ENCODE assay signal across 8 mouse cellular contexts in genomic region chr14:120762733-120763132, GRCm38 (mm10).
DNase-seq lines count a peak whose midpoint lies in the region; ATAC-seq and TF ChIP-seq lines count a peak whose summit lies in the region.

No protein-coding gene starts in this region.

- H3K27ac ChIP-seq in liver, embryonic 14.5 days = no peak overlapping the region
- no peak overlapping the region for H3K27ac ChIP-seq in forebrain, embryonic 14.5 days (ENCODE audit: low read depth, low read length)

- H3K4me3 ChIP-seq in liver, embryonic 14.5 days (ENCODE audit: insufficient read depth in 1 of 2, low read depth in 2 of 2, low read length in 2 of 2) = no peak overlapping the region
- H3K4me3 ChIP-seq in forebrain, embryonic 14.5 days (ENCODE audit: low read depth, low read length) = no peak overlapping the region

- peak; percentile 26; the same call in 1 of the 2 replicates for ATAC-seq in liver, embryonic 14.5 days (ENCODE audit: insufficient read depth)
- ATAC-seq in forebrain, embryonic 14.5 days = no peak

- 62% methylated on average over 11 of the region's 11 CpGs for WGBS in liver, embryonic 14.5 days (ENCODE audit: insufficient replicate concordance)
- 77% methylated on average over 11 of the region's 11 CpGs for WGBS in forebrain, embryonic 14.5 days

- peak overlapping the region; percentile 6; the same call in 1 of the 2 replicates for H3K4me2 ChIP-seq in liver, embryonic 14.5 days (ENCODE audit: low read depth)
- H3K4me2 ChIP-seq in forebrain, embryonic 14.5 days (ENCODE audit: low read length) = no peak overlapping the region

- DNase-seq in adrenal gland, postnatal 14 days = peak; percentile 35
- DNase-seq in adrenal gland, adult 18-20 months (ENCODE audit: low spot score in 2 of 2) = no peak
- DNase-seq in left cerebral cortex, postnatal 14 days (ENCODE audit: low spot score in 2 of 2) = peak; percentile 33 to 54
- DNase-seq in left cerebral cortex, adult 18-20 months (ENCODE audit: low spot score in 2 of 2) = no peak
- DNase-seq in liver, embryonic 14.5 days (ENCODE audit: low read depth in 3 of 3, low spot score in 3 of 3) = no peak
- peak; percentile 21 for DNase-seq in skeletal muscle tissue, adult 2 months (ENCODE audit: low read depth, low spot score)
- no peak for DNase-seq in left cerebral cortex, adult 11 months (ENCODE audit: low spot score)
- DNase-seq in forebrain, embryonic 14.5 days (ENCODE audit: low spot score) = no peak

- no peaks in the 10 kb centered on the region for H3K27me3 ChIP-seq in liver, embryonic 14.5 days (ENCODE audit: control insufficient read depth, insufficient read depth, low read length)
- no peaks in the 10 kb centered on the region for H3K27me3 ChIP-seq in forebrain, embryonic 14.5 days (replicated peaks; ENCODE audit: control insufficient read depth, insufficient read depth, low read length)

- no peak for TF ChIP-seq CTCF in liver, embryonic 14.5 days (IDR thresholded peaks at IDR 0.05; ENCODE audit: low read depth)

- H3K9ac ChIP-seq in liver, embryonic 14.5 days (replicated peaks) = no peak overlapping the region
- no peak overlapping the region for H3K9ac ChIP-seq in forebrain, embryonic 14.5 days (ENCODE audit: low read length)

- no peaks in the 10 kb centered on the region for H3K36me3 ChIP-seq in liver, embryonic 14.5 days (replicated peaks; ENCODE audit: control insufficient read depth, insufficient read depth, low read depth)
- no peaks in the 10 kb centered on the region for H3K36me3 ChIP-seq in forebrain, embryonic 14.5 days (ENCODE audit: control insufficient read depth, insufficient read depth, low read length)

- H3K4me1 ChIP-seq in liver, embryonic 14.5 days (replicated peaks; ENCODE audit: control insufficient read depth in 2 of 2, insufficient read depth in 2 of 2, low read length in 1 of 2) = 0 out of 4 replicates have a peak, but pooled peaks cover 0 to 2% of the 10 kb centered on the region in 2 experiments
- H3K4me1 ChIP-seq in forebrain, embryonic 14.5 days (ENCODE audit: control insufficient read depth, insufficient read depth, low read length) = no peaks in the 10 kb centered on the region

- no peak for TF ChIP-seq EP300 in liver, embryonic 14.5 days (IDR thresholded peaks at IDR 0.05; ENCODE audit: low read depth)

- no peaks in the 10 kb centered on the region for H3K9me3 ChIP-seq in liver, embryonic 14.5 days (ENCODE audit: control insufficient read depth, low read length)
- no peaks in the 10 kb centered on the region for H3K9me3 ChIP-seq in forebrain, embryonic 14.5 days (replicated peaks; ENCODE audit: control insufficient read depth, low read length)

- intact Hi-C loops in left cerebral cortex, postnatal 14 days (cut with DNase I) = loop anchor here (5.0 kb wide), 1 partner anchor 685 kb away; no protein-coding TSS in a partner anchor

Comparison
In these comparisons a context has a peak if more than half of its experiments do, and no peak if none do; other contexts are left out.
1. DNase-seq: peak in adrenal gland, postnatal 14 days (single experiment), left cerebral cortex, postnatal 14 days (2 of 2) and skeletal muscle tissue, adult 2 months (single experiment); none in adrenal gland, adult 18-20 months (0 of 2), left cerebral cortex, adult 18-20 months (0 of 2), liver, embryonic 14.5 days (0 of 3), left cerebral cortex, adult 11 months (single experiment) and forebrain, embryonic 14.5 days (single experiment).